Mouse (Mus musculus): ENCODE measurements around the gene Riox2. TPM values are rescaled to one million over a fixed set of nuclear protein-coding genes. Genes with fewer than 3 reads are reported as not detected.
A peak's percentile ranks its signal among the peaks of the same experiment; 100 is the strongest.

Gene Riox2
- polyA plus RNA-seq, 1 experiment from 2014 or later, result 34.9 TPM

DNA sequence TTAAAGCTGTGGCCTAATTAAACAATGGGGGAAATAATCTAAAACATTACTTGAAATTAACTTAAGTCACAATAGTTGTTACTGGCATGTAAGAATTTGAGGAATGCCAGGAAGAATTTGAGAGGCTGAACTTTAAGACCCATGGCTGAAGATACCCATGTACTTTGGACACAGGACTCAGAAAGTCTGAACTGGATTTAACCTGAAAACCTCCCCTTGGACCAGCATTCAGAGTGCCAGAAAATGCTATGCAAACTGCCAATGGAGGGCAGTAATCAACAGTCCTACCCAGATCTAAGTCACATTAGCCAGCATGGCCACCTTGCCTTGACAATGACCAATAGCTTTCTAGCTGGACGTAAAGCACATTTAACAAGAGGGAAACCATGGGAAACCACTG, 26.4 kb downstream of the Riox2 start:
- ATAC-seq (ENCODE audit: insufficient number of reproducible peaks, low FRiP score, low TSS enrichment, low read depth), result no peak
- 70% methylated on average over 1 of the region's 1 CpGs for WGBS
- no peak overlapping the region for H3K4me3 ChIP-seq (ENCODE audit: low read depth, low read length)

GRCm38 (mm10) chr16:59499180-59499579, 27.6 kb downstream of the Riox2 start:
- H3K36me3 ChIP-seq (ENCODE audit: control insufficient read depth, insufficient read depth, low read length), result no peaks in the 10 kb centered on the region
- 89% methylated on average over 3 of the region's 3 CpGs for WGBS
- ATAC-seq (ENCODE audit: insufficient number of reproducible peaks, low FRiP score, low TSS enrichment, low read depth), result no peak

More for the DNA sequence above, 26.4 kb downstream of the Riox2 start:
- no peaks in the 10 kb centered on the region for H3K9me3 ChIP-seq (ENCODE audit: control insufficient read depth, low read length)
- H3K4me2 ChIP-seq (ENCODE audit: low read depth, severe bottlenecking), result no peak overlapping the region
- H3K27ac ChIP-seq (replicated peaks; ENCODE audit: low read depth, low read length), result no peak overlapping the region
- no peaks in the 10 kb centered on the region for H3K27me3 ChIP-seq (ENCODE audit: control insufficient read depth, insufficient read depth, low read length)
- DNase-seq (ENCODE audit: low spot score), result no peak
- H3K36me3 ChIP-seq (ENCODE audit: control insufficient read depth, insufficient read depth, low read length), result peaks cover 3% of the 10 kb centered on the region; the same call in 1 of the 2 replicates
- no peak overlapping the region for H3K9ac ChIP-seq (ENCODE audit: low read length)
- no peaks in the 10 kb centered on the region for H3K4me1 ChIP-seq (ENCODE audit: control insufficient read depth, insufficient read depth, low read length)

GRCm38 (mm10) chr16:59509830-59510229, 38.3 kb downstream of the Riox2 start:
- ATAC-seq (ENCODE audit: insufficient number of reproducible peaks, low FRiP score, low TSS enrichment, low read depth) (no peak), DNase-seq (ENCODE audit: low spot score) (no peak)
- H3K9me3 ChIP-seq (ENCODE audit: control insufficient read depth, low read length), result no peaks in the 10 kb centered on the region
- 91% methylated on average over 5 of the region's 5 CpGs for WGBS
- no peak overlapping the region for H3K9ac ChIP-seq (ENCODE audit: low read length)
- no peaks in the 10 kb centered on the region for H3K4me1 ChIP-seq (ENCODE audit: control insufficient read depth, insufficient read depth, low read length)
- H3K27me3 ChIP-seq (ENCODE audit: control insufficient read depth, insufficient read depth, low read length), result no peaks in the 10 kb centered on the region
- H3K27ac ChIP-seq (replicated peaks; ENCODE audit: low read depth, low read length), result no peak overlapping the region
- H3K4me3 ChIP-seq (ENCODE audit: low read depth, low read length), result no peak overlapping the region
- no peaks in the 10 kb centered on the region for H3K36me3 ChIP-seq (ENCODE audit: control insufficient read depth, insufficient read depth, low read length)
- no peak overlapping the region for H3K4me2 ChIP-seq (ENCODE audit: low read depth, severe bottlenecking)

More at GRCm38 (mm10) chr16:59499180-59499579, 27.6 kb downstream of the Riox2 start:
- no peaks in the 10 kb centered on the region for H3K9me3 ChIP-seq (ENCODE audit: control insufficient read depth, low read length)
- no peaks in the 10 kb centered on the region for H3K4me1 ChIP-seq (ENCODE audit: control insufficient read depth, insufficient read depth, low read length)
- H3K27me3 ChIP-seq (ENCODE audit: control insufficient read depth, insufficient read depth, low read length), result no peaks in the 10 kb centered on the region
- no peak overlapping the region for H3K9ac ChIP-seq (ENCODE audit: low read length)
- H3K27ac ChIP-seq (replicated peaks; ENCODE audit: low read depth, low read length), result no peak overlapping the region
- DNase-seq (ENCODE audit: low spot score), result no peak
- H3K4me3 ChIP-seq (ENCODE audit: low read depth, low read length), result no peak overlapping the region
- no peak overlapping the region for H3K4me2 ChIP-seq (ENCODE audit: low read depth, severe bottlenecking)

DNA sequence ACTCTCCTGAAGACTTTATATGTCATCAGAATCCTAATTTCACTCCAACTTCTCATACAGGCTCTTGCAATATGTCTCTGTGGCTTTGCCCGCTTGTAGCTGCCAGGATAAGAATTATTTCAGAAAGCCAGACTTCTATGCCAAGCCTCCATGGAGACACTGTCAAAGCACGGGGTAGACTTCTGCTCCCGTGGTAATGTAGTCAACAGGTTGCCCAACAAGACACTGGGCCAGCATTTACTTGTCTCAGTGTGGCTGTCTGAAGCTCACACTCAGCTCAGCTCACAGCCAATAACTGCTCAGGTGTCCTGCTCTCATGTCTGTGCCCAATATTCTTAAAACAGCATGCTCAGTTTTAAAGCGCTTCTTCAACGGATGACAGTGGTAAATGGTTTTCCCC, 43.6 kb downstream of the Riox2 start:
- Histone ChIP-seq H3K36me3 (ENCODE audit: control insufficient read depth, insufficient read depth, low read length) (0 out of 2 replicates have a peak, but pooled peaks cover 2% of the 10 kb centered on the region), H3K9me3 (ENCODE audit: control insufficient read depth, low read length) (no peaks in the 10 kb centered on the region; the same call in 1 of the 2 replicates), H3K4me1 (ENCODE audit: control insufficient read depth, insufficient read depth, low read length) (0 out of 2 replicates have a peak, but pooled peaks cover 2% of the 10 kb centered on the region), H3K27ac (replicated peaks; ENCODE audit: low read depth, low read length) (no peak overlapping the region), H3K27me3 (ENCODE audit: control insufficient read depth, insufficient read depth, low read length) (no peaks in the 10 kb centered on the region), H3K4me3 (ENCODE audit: low read depth, low read length) (no peak overlapping the region), H3K9ac (ENCODE audit: low read length) (no peak overlapping the region), H3K4me2 (ENCODE audit: low read depth, severe bottlenecking) (no peak overlapping the region)
- no peak for DNase-seq (ENCODE audit: low spot score)
- no peak for ATAC-seq (ENCODE audit: insufficient number of reproducible peaks, low FRiP score, low TSS enrichment, low read depth)
- 92% methylated on average over 5 of the region's 5 CpGs for WGBS

DNA sequence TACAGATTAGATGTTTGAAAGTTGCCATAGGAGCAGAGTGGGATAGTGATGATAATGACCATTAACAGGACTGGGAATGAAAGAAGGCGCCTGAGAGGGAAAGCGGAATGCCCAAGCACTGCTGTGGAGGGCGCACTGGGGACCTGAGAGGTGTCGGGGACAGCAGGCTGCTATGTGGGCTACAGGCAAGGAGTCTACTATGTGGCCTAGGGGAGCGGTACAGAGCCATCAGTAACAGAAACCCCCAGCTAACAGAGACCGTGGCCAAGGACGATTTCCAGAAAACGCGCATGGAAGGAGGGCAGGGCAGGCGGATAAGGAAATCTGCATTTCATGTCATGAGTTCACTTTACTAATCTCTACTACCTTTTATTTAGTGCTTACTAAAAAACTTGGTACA, 45.4 kb downstream of the Riox2 start:
- H3K4me1 ChIP-seq (ENCODE audit: control insufficient read depth, insufficient read depth, low read length), result 0 out of 2 replicates have a peak, but pooled peaks cover 2% of the 10 kb centered on the region
- H3K4me2 ChIP-seq (ENCODE audit: low read depth, severe bottlenecking), result no peak overlapping the region
- H3K4me3 ChIP-seq (ENCODE audit: low read depth, low read length), result no peak overlapping the region
- 0 out of 2 replicates have a peak, but pooled peaks cover 2% of the 10 kb centered on the region for H3K36me3 ChIP-seq (ENCODE audit: control insufficient read depth, insufficient read depth, low read length)
- ATAC-seq (ENCODE audit: insufficient number of reproducible peaks, low FRiP score, low TSS enrichment, low read depth) (0 out of 2 replicates have a peak, but pooled peaks have one; percentile 44), DNase-seq (ENCODE audit: low spot score) (no peak)
- no peaks in the 10 kb centered on the region; the same call in 1 of the 2 replicates for H3K9me3 ChIP-seq (ENCODE audit: control insufficient read depth, low read length)
- WGBS, result 73% methylated on average over 10 of the region's 10 CpGs
- no peak overlapping the region for H3K9ac ChIP-seq (ENCODE audit: low read length)
- H3K27ac ChIP-seq (replicated peaks; ENCODE audit: low read depth, low read length), result no peak overlapping the region
- no peaks in the 10 kb centered on the region for H3K27me3 ChIP-seq (ENCODE audit: control insufficient read depth, insufficient read depth, low read length)

- Histone ChIP-seq H3K27ac (replicated peaks; ENCODE audit: low read depth, low read length) (no peak overlapping the region), H3K4me3 (ENCODE audit: low read depth, low read length) (no peak overlapping the region), H3K4me1 (ENCODE audit: control insufficient read depth, insufficient read depth, low read length) (0 out of 2 replicates have a peak, but pooled peaks cover 2% of the 10 kb centered on the region), H3K9me3 (ENCODE audit: control insufficient read depth, low read length) (no peaks in the 10 kb centered on the region; the same call in 1 of the 2 replicates), H3K9ac (ENCODE audit: low read length) (no peak overlapping the region), H3K36me3 (ENCODE audit: control insufficient read depth, insufficient read depth, low read length) (0 out of 2 replicates have a peak, but pooled peaks cover 2% of the 10 kb centered on the region), H3K27me3 (ENCODE audit: control insufficient read depth, insufficient read depth, low read length) (no peaks in the 10 kb centered on the region), H3K4me2 (ENCODE audit: low read depth, severe bottlenecking) (no peak overlapping the region; the same call in 1 of the 2 replicates)
- peak; percentile 65 for DNase-seq (ENCODE audit: low spot score)
- peak; percentile 85 for ATAC-seq (ENCODE audit: insufficient number of reproducible peaks, low FRiP score, low TSS enrichment, low read depth)
- WGBS, result 29% methylated on average over 15 of the region's 15 CpGs
Observed at GRCm38 (mm10) chr16:59517447-59518219, 46.1 kb downstream of the Riox2 start.

DNA sequence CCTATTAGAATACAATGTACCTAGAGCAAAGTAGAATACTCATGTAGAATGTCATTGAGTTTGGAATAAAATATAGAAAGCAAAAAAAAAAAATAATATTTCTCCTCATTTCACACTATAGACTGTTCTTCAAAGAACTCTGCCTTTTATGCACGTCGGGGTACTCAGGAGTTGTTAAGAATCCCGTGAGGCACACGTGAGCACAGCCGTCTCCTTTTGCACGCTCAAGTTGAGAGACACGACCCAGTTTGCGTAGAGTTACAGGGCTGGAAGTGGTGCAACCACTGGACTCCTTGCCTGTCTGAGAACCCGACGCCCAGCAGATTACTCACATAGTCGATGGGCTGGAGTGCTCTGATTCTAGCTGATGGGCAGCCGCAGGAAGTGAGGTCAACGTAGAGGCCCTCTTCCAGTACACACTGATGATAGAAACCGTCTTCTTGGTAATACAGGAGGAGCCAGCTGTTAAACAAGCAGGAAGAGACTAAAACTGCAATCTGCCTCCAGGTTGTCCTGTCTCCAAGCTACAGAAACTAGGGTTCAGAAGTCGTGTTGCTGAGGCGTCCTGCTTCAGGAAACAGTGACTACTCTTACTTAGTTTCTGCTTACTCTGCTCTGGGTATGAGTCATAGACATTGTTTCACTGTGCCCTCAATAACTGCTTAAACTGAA, 50.3 kb downstream of the Riox2 start:
- Histone ChIP-seq H3K4me3 (ENCODE audit: low read depth, low read length) (no peak overlapping the region), H3K27me3 (ENCODE audit: control insufficient read depth, insufficient read depth, low read length) (no peaks in the 10 kb centered on the region), H3K4me1 (ENCODE audit: control insufficient read depth, insufficient read depth, low read length) (0 out of 2 replicates have a peak, but pooled peaks cover 2% of the 10 kb centered on the region), H3K36me3 (ENCODE audit: control insufficient read depth, insufficient read depth, low read length) (no peaks in the 10 kb centered on the region), H3K4me2 (ENCODE audit: low read depth, severe bottlenecking) (no peak overlapping the region), H3K9me3 (ENCODE audit: control insufficient read depth, low read length) (no peaks in the 10 kb centered on the region), H3K27ac (replicated peaks; ENCODE audit: low read depth, low read length) (no peak overlapping the region), H3K9ac (ENCODE audit: low read length) (no peak overlapping the region)
- no peak for ATAC-seq (ENCODE audit: insufficient number of reproducible peaks, low FRiP score, low TSS enrichment, low read depth)
- no peak for DNase-seq (ENCODE audit: low spot score)
- 87% methylated on average over 16 of the region's 16 CpGs for WGBS

- DNase-seq (ENCODE audit: low spot score) (no peak), ATAC-seq (ENCODE audit: insufficient number of reproducible peaks, low FRiP score, low TSS enrichment, low read depth) (no peak)
- Histone ChIP-seq H3K36me3 (ENCODE audit: control insufficient read depth, insufficient read depth, low read length) (no peaks in the 10 kb centered on the region), H3K27me3 (ENCODE audit: control insufficient read depth, insufficient read depth, low read length) (no peaks in the 10 kb centered on the region), H3K9ac (ENCODE audit: low read length) (no peak overlapping the region), H3K9me3 (ENCODE audit: control insufficient read depth, low read length) (0 out of 2 replicates have a peak, but pooled peaks cover 3% of the 10 kb centered on the region), H3K4me3 (ENCODE audit: low read depth, low read length) (no peak overlapping the region), H3K4me2 (ENCODE audit: low read depth, severe bottlenecking) (no peak overlapping the region), H3K4me1 (ENCODE audit: control insufficient read depth, insufficient read depth, low read length) (no peaks in the 10 kb centered on the region), H3K27ac (replicated peaks; ENCODE audit: low read depth, low read length) (no peak overlapping the region)
- WGBS, result 68% methylated on average over 6 of the region's 6 CpGs
Observed at GRCm38 (mm10) chr16:59526939-59527338, 55.4 kb downstream of the Riox2 start.

Data from limb, embryonic 11.5 days (tissue).